Mouse (Mus musculus) urinary bladder, postnatal 36 days (tissue): Measurements from ENCODE around the gene Dcaf12l1.
"Not testable (repeated sequence)": the region's sequence is repeated elsewhere in the genome, so short reads cannot be mapped to it uniquely, and the experiment has no call there.

Experiments used
- DNase-seq, 2 experiments: peaks; one replicate each; pipeline ENCODE4 v3.0.0; 2022; ENCODE audit warnings: low spot score in 2 of 2, mixed read lengths in 1 of 2

Dcaf12l1 gene

DNA sequence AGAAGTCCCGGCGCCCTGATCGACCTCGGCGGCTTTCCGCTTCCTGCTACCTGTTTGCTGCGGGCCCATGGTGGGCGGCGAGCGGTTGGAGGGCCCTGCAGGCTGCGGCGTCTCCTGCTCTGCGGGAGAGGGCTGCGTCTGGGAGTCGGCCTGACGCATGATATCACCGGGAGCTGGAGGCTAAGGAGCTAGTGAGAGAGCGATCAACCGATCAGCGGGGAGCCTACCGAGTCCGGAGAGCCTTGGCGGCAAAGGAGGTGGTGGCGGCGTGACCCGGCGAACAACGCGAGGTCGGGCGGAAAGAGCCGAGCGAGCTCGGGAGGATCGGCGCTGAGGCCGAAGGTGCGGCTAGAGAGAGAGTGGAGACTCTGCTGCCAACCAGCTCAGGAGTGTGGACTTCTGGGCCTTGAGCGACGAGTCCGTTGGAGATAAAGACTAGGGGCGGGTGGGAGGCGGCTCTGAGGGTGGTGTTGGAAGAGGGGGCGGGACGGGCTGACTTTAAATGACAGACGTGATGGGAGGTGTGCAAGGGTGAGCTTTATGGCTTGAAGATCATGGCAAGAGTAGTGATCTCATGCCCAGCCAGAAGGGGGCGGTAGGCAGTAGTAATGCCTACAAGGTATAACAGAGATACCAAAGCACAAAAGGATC, at the start of gene Dcaf12l1:
Dcaf12l1 (minus strand) TSS at position 437 of the 651 bp plus-strand sequence.
- peak; percentile 54 to 58 for DNase-seq

DNA sequence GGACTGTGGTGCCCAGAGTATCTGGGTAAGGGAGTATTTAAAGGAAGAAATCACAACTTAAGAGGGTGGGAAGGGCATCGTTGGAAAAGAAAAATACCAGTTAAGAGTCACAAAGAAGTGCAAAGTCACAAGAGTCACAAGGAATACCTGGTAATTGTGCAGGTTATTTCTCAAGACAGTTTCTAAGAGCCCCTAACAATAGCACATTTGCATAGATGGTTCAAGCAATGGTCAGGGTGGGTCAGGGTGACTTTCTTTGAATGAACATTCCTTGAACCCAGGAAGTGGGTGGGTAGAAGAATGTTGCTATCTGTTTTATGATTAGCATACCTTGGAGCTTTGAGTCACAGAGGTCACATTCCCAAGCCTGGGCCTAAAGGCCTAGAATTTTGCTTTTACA, 19.4 kb upstream of the Dcaf12l1 start:
- not testable (repeated sequence) for DNase-seq

DNA sequence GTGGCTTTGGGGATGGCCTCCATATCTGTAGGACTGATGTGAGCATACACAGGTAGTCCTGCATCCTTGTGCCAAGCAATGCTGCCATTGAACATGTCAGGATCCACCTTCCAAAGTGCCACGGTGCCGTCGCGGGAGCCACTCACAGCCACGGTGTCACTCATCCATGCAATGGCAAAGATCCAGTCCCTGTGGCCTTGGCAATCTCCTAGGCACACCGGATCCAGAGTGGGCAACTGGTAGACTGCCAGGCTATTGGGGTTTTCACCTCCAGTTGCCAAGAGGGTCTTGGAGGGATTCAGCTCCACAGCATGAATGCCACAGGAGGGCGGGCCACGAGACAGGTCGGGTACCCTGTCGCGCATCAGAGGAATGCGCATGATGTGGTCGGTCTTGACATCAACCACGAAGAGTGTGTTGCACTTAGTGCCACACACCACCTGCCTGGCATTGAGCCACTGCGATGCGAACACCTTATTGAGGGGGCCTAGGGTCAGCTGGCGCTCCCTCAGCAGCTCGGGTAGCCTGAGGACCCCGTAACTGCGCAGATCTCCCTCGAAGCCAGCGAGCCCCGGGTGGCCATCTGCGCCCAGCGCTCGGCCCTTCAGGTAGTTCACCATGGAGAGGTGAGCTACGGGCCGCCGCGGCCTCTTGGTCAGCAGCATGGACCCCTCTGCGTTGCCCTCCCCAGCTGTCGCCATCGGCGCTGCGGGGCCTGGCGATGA, 799 bp downstream of the Dcaf12l1 start:
- no peak for DNase-seq
